Mouse (Mus musculus): ENCODE results near the gene Slc30a7. TPM values are rescaled to one million over a fixed set of nuclear protein-coding genes. Genes with fewer than 3 reads are reported as not detected.
A peak's percentile ranks its signal among the peaks of the same experiment; 100 is the strongest.

Slc30a7 gene
- polyA plus RNA-seq (2014; fragmentation: Nextera tagmentation; extraction: Ambion mirVana): 36.2 and 37.0 TPM in 2 replicates

GRCm38 (mm10) chr3:116006978-116007940 is at the start of gene Slc30a7, which contains the start of gene Extl2:
Slc30a7 (minus strand) TSS chr3:116007406.
Extl2 (plus strand) TSS chr3:116007462.
- Histone ChIP-seq H3K4me2 (replicated peaks; ENCODE audit: low read depth, low read length) (peak within 1 kb of the TSS; percentile 93), H3K27me3 (ENCODE audit: control insufficient read depth, insufficient read depth, low read length) (no peaks in the 10 kb centered on the region), H3K4me3 (ENCODE audit: low read depth, low read length) (peak within 1 kb of the TSS; percentile 86), H3K9ac (replicated peaks; ENCODE audit: low read depth, low read length) (peak within 1 kb of the TSS; percentile 66), H3K4me1 (ENCODE audit: control insufficient read depth, insufficient read depth, low read length) (peaks cover 4% of the 10 kb centered on the region; the same call in 1 of the 2 replicates), H3K36me3 (ENCODE audit: control insufficient read depth, insufficient read depth, low read length) (peaks cover 8% of the 10 kb centered on the region; the same call in 1 of the 2 replicates), H3K9me3 (ENCODE audit: control insufficient read depth, low read depth, low read length) (no peaks in the 10 kb centered on the region), H3K27ac (ENCODE audit: low read length) (peak within 1 kb of the TSS; percentile 92)
- under 1% methylated on average over 66 of the region's 67 CpGs for WGBS
- ATAC-seq (ENCODE audit: insufficient number of reproducible peaks, insufficient read depth, low FRiP score, low read depth): peak; percentile 92

DNA sequence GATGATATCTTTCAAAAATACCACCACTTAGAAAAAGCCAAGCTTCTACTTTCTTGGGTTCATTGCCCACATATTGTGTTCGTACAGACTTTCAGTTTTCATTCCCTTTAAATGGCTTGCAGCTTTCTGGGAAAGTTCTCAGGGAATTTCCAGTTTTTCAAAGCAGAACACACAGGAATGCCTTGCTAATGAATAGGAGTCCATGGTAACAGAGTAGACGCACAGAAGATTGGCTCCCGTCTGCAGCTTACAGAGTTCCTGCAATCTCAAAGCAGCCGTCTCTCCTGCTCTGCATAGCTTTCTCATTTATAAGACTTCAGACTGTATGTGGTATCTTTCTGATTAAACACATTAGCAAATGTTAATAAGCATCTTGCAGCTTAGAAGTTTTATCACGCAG is 39.8 kb upstream of the Slc30a7 start:
- no peak overlapping the region for H3K27ac ChIP-seq (ENCODE audit: low read length)
- ATAC-seq (ENCODE audit: insufficient number of reproducible peaks, insufficient read depth, low FRiP score, low read depth): no peak
- H3K27me3 ChIP-seq (ENCODE audit: control insufficient read depth, insufficient read depth, low read length): no peaks in the 10 kb centered on the region
- no peaks in the 10 kb centered on the region for H3K4me1 ChIP-seq (ENCODE audit: control insufficient read depth, insufficient read depth, low read length)
- H3K9ac ChIP-seq (replicated peaks; ENCODE audit: low read depth, low read length): no peak overlapping the region
- WGBS: 55% methylated on average over 5 of the region's 5 CpGs
- H3K9me3 ChIP-seq (ENCODE audit: control insufficient read depth, low read depth, low read length): no peaks in the 10 kb centered on the region
- no peaks in the 10 kb centered on the region for H3K36me3 ChIP-seq (ENCODE audit: control insufficient read depth, insufficient read depth, low read length)
- no peak overlapping the region for H3K4me3 ChIP-seq (ENCODE audit: low read depth, low read length)
- H3K4me2 ChIP-seq (replicated peaks; ENCODE audit: low read depth, low read length): no peak overlapping the region

- Histone ChIP-seq H3K9ac (replicated peaks; ENCODE audit: low read depth, low read length) (no peak overlapping the region), H3K36me3 (ENCODE audit: control insufficient read depth, insufficient read depth, low read length) (no peaks in the 10 kb centered on the region), H3K4me3 (ENCODE audit: low read depth, low read length) (no peak overlapping the region), H3K4me1 (ENCODE audit: control insufficient read depth, insufficient read depth, low read length) (no peaks in the 10 kb centered on the region), H3K27me3 (ENCODE audit: control insufficient read depth, insufficient read depth, low read length) (no peaks in the 10 kb centered on the region), H3K4me2 (replicated peaks; ENCODE audit: low read depth, low read length) (no peak overlapping the region), H3K9me3 (ENCODE audit: control insufficient read depth, low read depth, low read length) (no peaks in the 10 kb centered on the region), H3K27ac (ENCODE audit: low read length) (no peak overlapping the region)
- ATAC-seq (ENCODE audit: insufficient number of reproducible peaks, insufficient read depth, low FRiP score, low read depth): no peak
- 77% methylated on average over 2 of the region's 2 CpGs for WGBS
Measured at GRCm38 (mm10) chr3:116046000-116046399, 38.8 kb upstream of the Slc30a7 start.

DNA sequence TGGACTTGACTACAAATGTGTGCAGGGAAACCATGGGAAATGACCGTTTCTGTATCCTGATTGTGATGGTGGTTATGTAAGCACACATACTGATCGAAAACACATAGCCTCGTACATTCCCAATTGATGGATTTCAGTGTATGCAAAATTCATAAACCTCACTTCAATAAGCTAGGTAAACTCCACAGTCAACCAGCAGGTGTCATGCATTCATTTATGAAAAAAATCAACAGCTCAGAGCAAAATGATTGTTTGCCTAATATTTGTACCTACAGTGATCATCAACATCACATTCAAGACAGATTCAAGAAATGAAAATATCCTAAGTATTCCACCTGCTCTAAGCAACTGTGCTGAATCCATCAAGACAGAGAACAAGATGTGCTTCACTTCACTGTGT is 33.6 kb upstream of the Slc30a7 start:
- Histone ChIP-seq H3K27me3 (ENCODE audit: control insufficient read depth, insufficient read depth, low read length) (no peaks in the 10 kb centered on the region), H3K4me2 (replicated peaks; ENCODE audit: low read depth, low read length) (no peak overlapping the region), H3K27ac (ENCODE audit: low read length) (no peak overlapping the region), H3K9me3 (ENCODE audit: control insufficient read depth, low read depth, low read length) (no peaks in the 10 kb centered on the region), H3K4me1 (ENCODE audit: control insufficient read depth, insufficient read depth, low read length) (no peaks in the 10 kb centered on the region), H3K9ac (replicated peaks; ENCODE audit: low read depth, low read length) (no peak overlapping the region), H3K36me3 (ENCODE audit: control insufficient read depth, insufficient read depth, low read length) (no peaks in the 10 kb centered on the region), H3K4me3 (ENCODE audit: low read depth, low read length) (no peak overlapping the region)
- 84% methylated on average over 3 of the region's 3 CpGs for WGBS
- ATAC-seq (ENCODE audit: insufficient number of reproducible peaks, insufficient read depth, low FRiP score, low read depth): no peak

DNA sequence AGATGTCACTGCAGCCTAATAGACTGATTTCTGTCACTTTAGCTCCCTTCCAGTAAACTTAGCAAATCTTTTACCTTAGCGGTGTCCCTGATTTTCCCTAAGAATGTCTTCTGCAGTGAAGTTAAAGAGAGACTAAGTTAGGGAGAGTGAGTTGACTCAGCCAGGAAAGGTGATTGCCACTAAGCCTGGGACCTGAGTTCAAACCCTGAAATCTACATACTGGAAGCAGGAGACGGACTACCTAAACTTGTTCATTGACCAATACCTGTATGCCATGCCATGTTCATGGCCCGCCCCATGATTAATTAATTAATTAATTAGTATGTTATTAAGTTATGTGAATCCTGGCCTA is 26.6 kb upstream of the Slc30a7 start:
- Histone ChIP-seq H3K9ac (replicated peaks; ENCODE audit: low read depth, low read length) (no peak overlapping the region), H3K36me3 (ENCODE audit: control insufficient read depth, insufficient read depth, low read length) (no peaks in the 10 kb centered on the region), H3K4me3 (ENCODE audit: low read depth, low read length) (no peak overlapping the region), H3K27me3 (ENCODE audit: control insufficient read depth, insufficient read depth, low read length) (no peaks in the 10 kb centered on the region), H3K27ac (ENCODE audit: low read length) (no peak overlapping the region), H3K4me1 (ENCODE audit: control insufficient read depth, insufficient read depth, low read length) (no peaks in the 10 kb centered on the region), H3K9me3 (ENCODE audit: control insufficient read depth, low read depth, low read length) (no peaks in the 10 kb centered on the region), H3K4me2 (replicated peaks; ENCODE audit: low read depth, low read length) (no peak overlapping the region)
- WGBS: 56% methylated on average over 3 of the region's 3 CpGs
- ATAC-seq (ENCODE audit: insufficient number of reproducible peaks, insufficient read depth, low FRiP score, low read depth): no peak

- Histone ChIP-seq H3K27me3 (ENCODE audit: control insufficient read depth, insufficient read depth, low read length) (no peaks in the 10 kb centered on the region), H3K36me3 (ENCODE audit: control insufficient read depth, insufficient read depth, low read length) (0 out of 2 replicates have a peak, but pooled peaks cover 3% of the 10 kb centered on the region), H3K4me3 (ENCODE audit: low read depth, low read length) (no peak overlapping the region), H3K4me2 (replicated peaks; ENCODE audit: low read depth, low read length) (no peak overlapping the region), H3K9me3 (ENCODE audit: control insufficient read depth, low read depth, low read length) (no peaks in the 10 kb centered on the region), H3K4me1 (ENCODE audit: control insufficient read depth, insufficient read depth, low read length) (no peaks in the 10 kb centered on the region), H3K9ac (replicated peaks; ENCODE audit: low read depth, low read length) (no peak overlapping the region), H3K27ac (ENCODE audit: low read length) (no peak overlapping the region)
- WGBS: 50% methylated on average over 6 of the region's 6 CpGs
- ATAC-seq (ENCODE audit: insufficient number of reproducible peaks, insufficient read depth, low FRiP score, low read depth): no peak
Measured at GRCm38 (mm10) chr3:116033218-116033870, 26.1 kb upstream of the Slc30a7 start.

DNA sequence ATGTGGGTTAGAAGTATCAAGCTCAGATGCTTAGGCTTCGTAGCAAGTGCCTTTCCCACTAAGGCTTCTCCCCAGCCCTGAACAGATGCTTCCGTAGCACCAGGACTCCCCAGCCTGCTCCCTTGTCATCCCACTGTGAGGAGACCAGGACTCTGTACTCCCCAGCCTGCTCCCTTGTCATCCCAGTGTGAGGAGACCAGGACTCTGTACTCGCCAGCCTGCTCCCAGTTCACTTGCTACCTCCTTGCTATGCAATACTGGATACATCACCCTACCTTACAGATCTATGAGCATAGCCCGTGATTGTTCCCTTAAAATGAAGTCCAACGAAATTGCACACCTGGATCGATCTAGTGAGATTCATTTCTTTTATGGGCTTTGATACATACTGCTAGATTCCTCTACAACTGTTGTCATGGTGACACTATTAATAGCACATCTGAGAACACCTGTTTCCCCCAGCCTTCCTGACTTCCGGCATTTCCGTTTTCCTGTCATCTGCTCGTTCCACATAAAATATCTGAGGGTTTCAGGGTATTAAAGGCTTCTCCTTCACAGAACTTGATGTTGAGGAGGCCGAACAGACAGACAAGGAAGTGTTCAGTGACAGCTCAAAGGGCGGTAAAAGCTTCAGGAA is 23.1 kb upstream of the Slc30a7 start:
- ATAC-seq (ENCODE audit: insufficient number of reproducible peaks, insufficient read depth, low FRiP score, low read depth): no peak
- H3K27ac ChIP-seq (ENCODE audit: low read length): no peak overlapping the region

DNA sequence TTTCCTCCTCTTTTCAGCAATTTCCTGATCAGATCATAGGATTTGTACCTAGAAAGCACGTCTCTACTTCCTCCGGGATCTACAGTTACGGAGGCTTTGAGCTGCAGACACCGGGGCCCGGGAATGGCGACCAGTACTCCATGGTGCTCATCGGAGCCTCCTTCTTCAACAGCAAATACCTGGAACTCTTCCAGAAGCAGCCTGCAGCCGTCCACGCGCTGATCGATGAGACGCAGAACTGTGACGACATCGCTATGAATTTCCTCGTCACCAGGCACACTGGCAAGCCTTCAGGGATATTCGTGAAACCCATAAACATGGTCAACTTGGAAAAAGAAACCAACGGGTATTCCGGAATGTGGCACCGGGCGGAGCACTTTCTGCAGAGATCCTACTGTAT is 19.8 kb upstream of the Slc30a7 start:
- H3K4me3 ChIP-seq (ENCODE audit: low read depth, low read length): no peak overlapping the region
- H3K36me3 ChIP-seq (ENCODE audit: control insufficient read depth, insufficient read depth, low read length): 0 out of 2 replicates have a peak, but pooled peaks cover 7% of the 10 kb centered on the region
- no peaks in the 10 kb centered on the region for H3K27me3 ChIP-seq (ENCODE audit: control insufficient read depth, insufficient read depth, low read length)
- no peak overlapping the region for H3K4me2 ChIP-seq (replicated peaks; ENCODE audit: low read depth, low read length)
- no peaks in the 10 kb centered on the region for H3K9me3 ChIP-seq (ENCODE audit: control insufficient read depth, low read depth, low read length)
- no peak overlapping the region for H3K27ac ChIP-seq (ENCODE audit: low read length)
- no peak overlapping the region for H3K9ac ChIP-seq (replicated peaks; ENCODE audit: low read depth, low read length)
- H3K4me1 ChIP-seq (ENCODE audit: control insufficient read depth, insufficient read depth, low read length): no peaks in the 10 kb centered on the region
- WGBS: 94% methylated on average over 20 of the region's 20 CpGs
- ATAC-seq (ENCODE audit: insufficient number of reproducible peaks, insufficient read depth, low FRiP score, low read depth): no peak

More for the DNA sequence above, 23.1 kb upstream of the Slc30a7 start:
- no peaks in the 10 kb centered on the region for H3K4me1 ChIP-seq (ENCODE audit: control insufficient read depth, insufficient read depth, low read length)
- H3K4me3 ChIP-seq (ENCODE audit: low read depth, low read length): no peak overlapping the region
- H3K27me3 ChIP-seq (ENCODE audit: control insufficient read depth, insufficient read depth, low read length): no peaks in the 10 kb centered on the region
- H3K9me3 ChIP-seq (ENCODE audit: control insufficient read depth, low read depth, low read length): no peaks in the 10 kb centered on the region
- no peak overlapping the region for H3K4me2 ChIP-seq (replicated peaks; ENCODE audit: low read depth, low read length)
- 0 out of 2 replicates have a peak, but pooled peaks cover 7% of the 10 kb centered on the region for H3K36me3 ChIP-seq (ENCODE audit: control insufficient read depth, insufficient read depth, low read length)
- WGBS: 65% methylated on average over 11 of the region's 11 CpGs
- no peak overlapping the region for H3K9ac ChIP-seq (replicated peaks; ENCODE audit: low read depth, low read length)
